Mouse (Mus musculus) gonadal fat pad, adult 2 months (tissue): ENCODE results near the gene Rnf13. TPM values are rescaled to one million over a fixed set of nuclear protein-coding genes. Genes with fewer than 3 reads are reported as not detected.

ENCODE experiments used
- DNase-seq: peaks from one replicate; pipeline ENCODE4 v3.0.0-alpha.2; 2012; ENCODE audit warnings: low read depth
- polyA plus RNA-seq: library from polyadenylated mRNA; depleted of rRNA; stranded (reverse); fragments of >200 nt; gene quantifications from 2 replicates; pipeline ENCODE4 v1.2.3, GENCODE M21; 2012; rRNA removed

Gene Rnf13
- polyA plus RNA-seq, 1 experiment = 63.8 TPM

DNA sequence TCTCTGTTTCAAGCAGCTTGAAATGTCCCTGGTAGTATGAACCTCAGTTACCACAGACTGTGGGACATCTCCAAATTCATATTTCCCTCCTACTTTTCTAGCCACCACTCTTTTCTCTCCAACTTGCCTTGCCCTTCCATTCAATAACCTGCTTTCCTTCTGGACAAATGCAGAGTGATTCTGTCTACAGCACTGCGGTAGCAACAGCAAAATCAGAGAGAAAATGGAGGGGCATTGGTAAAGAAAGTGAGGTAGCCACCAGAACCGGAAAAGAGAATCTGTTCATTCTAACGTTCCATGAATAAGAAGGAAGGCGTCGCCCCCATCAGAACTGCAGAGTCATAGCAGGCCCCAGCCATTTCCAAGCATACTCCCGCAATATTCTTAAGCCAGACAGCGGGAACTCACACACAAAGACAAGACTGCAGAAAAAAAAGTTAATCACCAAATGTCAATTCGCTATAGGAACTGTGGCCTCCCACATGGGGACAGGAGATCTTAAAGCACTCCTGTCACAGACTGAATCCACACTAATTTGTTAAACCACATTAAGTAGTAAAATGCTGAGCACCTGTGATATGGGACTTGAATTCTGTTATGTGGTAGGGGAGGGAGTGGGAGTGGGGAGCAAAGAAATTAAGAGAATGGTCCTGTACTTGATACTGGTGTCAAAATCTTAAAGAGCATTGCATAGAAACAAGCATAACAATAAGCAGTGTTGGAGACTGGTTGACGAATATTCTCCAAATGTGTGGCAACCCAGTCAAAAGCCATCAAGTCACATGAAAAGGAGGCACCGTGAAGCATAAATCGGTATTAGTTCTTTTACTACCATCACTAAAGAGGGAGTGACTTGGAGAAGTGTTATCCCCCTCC, 110.2 kb downstream of the Rnf13 start:
- no peak for DNase-seq

DNA sequence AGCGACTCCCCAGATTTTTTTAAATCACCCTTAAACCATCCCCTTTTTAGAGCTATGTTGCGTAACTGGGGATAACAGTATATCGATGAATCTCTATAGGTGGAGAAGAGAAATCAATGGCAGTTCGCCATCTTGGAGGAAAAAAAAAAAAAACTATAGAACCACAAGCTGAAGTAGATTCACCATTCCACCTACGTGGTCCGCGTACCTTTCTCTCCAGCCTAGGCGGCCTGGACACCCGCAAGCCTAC, 110.7 kb downstream of the Rnf13 start:
- no peak for DNase-seq

DNA sequence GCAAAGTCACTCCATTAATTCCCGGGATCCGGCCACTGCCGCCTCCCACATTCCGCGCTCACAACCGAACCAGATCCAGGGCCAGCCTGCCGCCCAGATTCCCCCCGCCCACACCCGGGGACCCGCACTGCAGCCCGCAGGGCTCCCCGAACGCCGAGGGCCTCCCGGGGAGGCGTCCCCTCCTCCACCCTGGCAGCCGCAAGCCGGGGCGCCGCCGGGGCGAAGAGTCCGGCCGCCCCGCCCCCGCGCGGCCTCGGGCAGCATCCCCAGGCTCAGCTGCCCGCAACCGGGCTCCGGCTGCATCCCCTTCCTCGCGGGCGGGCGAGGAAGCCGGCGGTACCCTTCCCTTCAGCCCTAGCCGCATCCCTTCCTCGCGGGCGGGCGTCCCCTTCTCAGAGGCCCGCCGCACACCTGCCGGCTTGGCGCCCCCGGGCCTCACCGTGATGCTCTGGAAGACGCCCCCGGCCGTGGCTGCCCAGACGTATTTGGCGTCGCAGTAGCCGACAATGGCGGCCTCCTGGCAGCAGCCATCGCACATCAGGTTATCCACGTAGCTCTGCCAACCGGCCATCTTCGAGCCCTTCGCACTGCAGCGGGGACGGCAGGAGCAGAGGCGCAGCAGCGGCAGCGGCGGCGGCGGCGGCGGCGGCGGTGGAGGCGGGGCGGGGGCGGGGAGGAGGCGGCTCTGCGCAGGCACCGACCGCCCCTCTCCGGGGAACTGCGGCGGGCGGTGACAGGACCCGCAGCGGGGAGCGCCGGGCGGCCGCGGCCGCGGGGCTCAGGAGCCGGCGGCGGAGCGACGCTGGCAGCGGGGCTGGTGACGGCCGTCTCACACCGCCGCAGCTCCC, 111.3 kb downstream of the Rnf13 start:
- DNase-seq = no peak

DNA sequence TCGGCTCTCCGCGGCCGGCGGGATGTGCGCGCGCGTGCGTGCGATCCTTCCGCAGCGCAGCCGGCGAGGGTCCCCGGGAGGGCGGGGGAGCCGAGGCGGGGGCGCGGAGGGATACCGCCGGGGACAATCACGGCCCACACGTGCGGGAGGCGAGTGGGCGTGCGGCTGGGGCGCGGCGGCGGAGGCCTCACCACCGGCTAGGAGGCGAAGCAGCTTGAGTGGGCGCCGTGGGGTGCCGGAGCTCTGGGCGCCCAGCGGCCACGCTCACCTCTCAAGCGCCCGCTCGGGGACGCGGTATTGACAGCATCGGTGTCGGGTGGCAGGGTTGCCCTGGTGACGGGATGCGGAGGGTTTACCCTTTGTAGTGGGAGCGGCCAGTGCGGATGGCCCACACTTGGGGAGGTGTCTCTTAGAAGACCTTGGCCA, 111.9 kb downstream of the Rnf13 start, which contains the start of gene Pfn2:
Gene Pfn2 (minus strand): TSS at position 320 of the 426 bp plus-strand sequence.
- no peak for DNase-seq

DNA sequence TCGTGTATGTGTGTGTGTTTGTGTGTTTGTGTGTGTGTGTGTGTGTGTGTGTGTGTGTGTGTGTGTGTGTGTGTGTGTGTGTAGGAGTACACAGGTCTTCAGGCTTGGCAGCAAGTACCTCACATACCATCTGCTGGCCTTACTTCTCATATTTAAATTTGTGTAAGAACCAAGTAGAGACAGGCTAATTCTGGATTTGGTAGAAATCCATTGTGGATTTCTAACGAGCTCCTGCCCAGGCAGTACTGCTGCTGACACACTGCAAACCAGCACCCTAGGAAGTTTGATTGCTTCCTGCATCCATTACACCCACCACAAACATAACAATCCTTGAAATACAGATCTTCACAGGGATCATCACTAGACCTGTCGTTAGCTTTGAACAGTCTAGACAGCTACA, 147.1 kb downstream of the Rnf13 start:
- no peak for DNase-seq

Other genes with a start within 250 kb of the Rnf13 start
- gene Wwtr1, start 160.2 kb upstream of the Rnf13 start, polyA plus RNA-seq = 37.0 and 50.1 TPM in 2 replicates
- 16.5 and 26.6 TPM in 2 replicates for gene Commd2, start 84.3 kb upstream of the Rnf13 start, polyA plus RNA-seq
- not detected in 2 replicates for gene Ankub1, start 43.3 kb upstream of the Rnf13 start, polyA plus RNA-seq
- gene Pfn2, start 112.0 kb downstream of the Rnf13 start, polyA plus RNA-seq = 47.3 and 56.4 TPM in 2 replicates